Mouse (Mus musculus): ENCODE data around the gene Pon1. TPM values are rescaled to one million over a fixed set of nuclear protein-coding genes. Genes with fewer than 3 reads are reported as not detected.
A peak's percentile ranks its signal among the peaks of the same experiment; 100 is the strongest.

The Pon1 gene
- total RNA-seq, 4 experiments from 2014 or later = not detected

DNA sequence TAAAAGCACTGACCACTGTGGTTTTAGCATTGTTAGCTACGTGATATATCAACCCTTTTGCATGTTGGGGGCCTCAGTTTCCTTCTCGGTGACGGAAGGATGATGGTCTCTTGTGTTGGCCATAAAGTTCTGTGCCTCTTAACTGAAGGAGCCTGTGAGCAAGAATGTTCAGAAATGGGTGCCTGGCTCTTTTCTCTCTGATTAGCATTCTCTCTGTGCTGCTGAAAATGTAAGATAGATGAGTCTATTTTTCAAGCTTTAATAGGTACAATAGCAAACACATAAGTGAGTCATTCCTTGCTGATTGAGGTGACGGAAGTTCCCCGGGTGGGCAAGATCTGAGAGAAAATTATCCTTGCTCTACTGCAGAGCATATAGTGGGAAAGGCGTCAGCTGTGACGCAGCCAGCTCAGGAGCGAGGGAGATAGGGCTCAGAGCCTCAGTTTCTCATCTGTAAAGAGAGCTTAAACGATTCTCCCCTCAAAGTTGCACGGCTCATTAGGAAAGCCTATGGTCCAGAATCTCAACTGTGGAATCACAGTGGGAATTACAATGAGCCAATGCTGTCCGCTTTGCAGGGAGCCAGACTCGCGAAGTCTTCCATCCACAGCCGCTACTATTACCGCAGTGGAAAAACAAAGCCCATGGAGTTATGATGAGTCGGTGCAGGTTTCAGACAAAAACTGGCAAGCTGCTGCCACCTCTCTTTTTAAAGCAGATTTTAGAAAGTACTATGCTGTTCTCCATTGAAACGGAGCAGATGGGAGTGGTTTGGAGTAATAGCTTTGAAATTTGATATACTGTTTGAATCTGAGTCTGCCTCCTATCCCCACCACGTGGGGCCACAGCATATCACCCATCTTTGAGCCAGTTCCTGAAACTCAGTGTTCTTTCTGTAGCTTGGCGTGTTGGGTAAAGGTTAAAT is 15.5 kb downstream of the Pon1 start:
- peak in 1 of 2 experiments; percentile 8 for DNase-seq (ENCODE audit: low spot score in 2 of 2)

DNA sequence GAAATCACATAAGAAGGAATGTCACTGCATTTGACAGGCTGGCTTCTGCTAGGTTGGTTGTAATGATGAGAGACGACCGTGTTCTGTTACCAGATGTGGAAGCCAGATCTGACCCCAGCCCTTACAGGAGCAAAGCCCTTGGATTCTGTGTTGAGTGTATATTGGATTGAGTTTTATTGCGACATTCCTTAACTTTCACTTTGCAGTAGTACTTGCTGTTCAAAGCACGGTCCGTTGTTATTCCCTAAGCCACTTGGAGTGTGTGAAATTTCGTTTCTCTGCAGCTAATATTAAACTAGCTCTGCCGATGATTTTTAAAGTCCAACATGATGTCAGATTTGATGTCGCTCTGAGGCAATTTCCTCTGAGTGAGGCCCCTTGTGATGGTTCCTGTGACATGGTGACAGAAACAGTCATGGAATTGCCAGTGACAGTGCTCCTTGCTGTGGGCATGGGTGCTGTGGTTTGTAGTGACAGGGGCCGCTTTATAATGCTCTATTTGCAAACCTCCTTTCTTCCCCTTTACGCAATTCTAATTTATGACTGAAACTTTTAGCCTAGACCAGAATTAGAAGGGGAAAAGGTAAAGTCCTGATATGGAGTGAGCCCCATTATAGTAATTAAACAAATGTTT is 19.4 kb downstream of the Pon1 start:
- no peak for DNase-seq (ENCODE audit: low spot score in 2 of 2)

GRCm38 (mm10) chr6:5172571-5172970 is 21.2 kb downstream of the Pon1 start:
- no peak for DNase-seq (ENCODE audit: low spot score in 2 of 2)

DNA sequence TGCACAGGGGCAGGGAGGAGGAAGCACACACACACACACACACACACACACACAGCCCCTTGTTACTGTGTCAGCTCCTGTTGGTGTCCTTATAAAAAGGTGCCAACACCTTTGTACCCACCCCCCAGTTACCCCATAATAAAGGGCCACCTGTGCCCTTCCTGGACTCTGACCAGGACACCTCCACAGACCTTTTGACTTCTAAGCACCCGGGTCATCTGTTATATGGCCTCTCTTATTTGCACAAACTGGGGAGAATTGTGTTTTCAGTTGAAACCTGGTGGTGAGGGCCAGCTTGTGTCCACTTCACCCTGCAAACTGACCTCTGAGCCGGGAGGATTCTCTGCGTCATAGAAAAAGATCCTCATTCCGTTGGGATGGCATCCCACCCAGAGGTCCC is 22.3 kb downstream of the Pon1 start:
- no peak for DNase-seq (ENCODE audit: low spot score in 2 of 2)

DNA sequence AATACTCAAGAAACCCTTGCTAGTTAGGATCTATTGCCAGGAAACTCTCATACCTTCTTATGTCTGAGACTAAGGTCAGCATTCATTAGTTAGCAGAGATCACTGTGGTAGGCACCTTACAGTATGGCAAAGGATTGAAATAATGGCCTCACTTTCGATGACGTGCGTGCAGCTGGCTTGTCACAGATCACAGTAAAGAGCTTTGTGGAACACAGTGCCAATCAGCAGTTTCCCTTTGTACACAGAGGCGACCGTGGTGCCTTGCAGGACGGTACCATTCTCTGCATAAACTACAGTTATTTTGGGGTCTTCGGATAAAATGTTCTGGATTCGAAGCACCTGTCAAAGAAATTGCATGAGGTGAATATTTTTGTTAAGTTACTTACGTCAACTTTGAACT is 25.6 kb downstream of the Pon1 start:
- no peak for DNase-seq (ENCODE audit: low spot score in 2 of 2)

- no peak for DNase-seq (ENCODE audit: low spot score in 2 of 2)
Observed at GRCm38 (mm10) chr6:5167051-5167677, 26.6 kb downstream of the Pon1 start.

DNA sequence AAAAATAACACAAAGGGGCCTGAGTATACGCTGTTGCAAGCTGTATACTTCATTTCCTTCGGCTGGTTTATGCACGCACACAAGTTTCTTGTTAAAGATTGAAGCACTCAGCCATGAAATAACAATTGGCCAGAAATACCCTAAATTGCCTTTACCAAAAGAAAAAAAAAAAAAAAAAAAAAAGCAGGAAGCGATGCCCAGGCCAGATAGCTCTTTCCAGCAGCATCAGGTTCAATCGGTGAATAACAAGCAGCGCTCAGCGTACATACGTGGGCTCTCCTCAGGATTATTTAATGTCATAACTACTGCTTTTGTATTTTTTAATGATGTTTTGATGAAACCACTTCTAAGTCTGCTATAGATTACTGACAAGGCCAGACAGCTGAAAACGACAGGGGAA is 28.9 kb downstream of the Pon1 start:
- DNase-seq (ENCODE audit: low spot score in 2 of 2) = no peak

- no peak for DNase-seq (ENCODE audit: low spot score in 2 of 2)
Observed at GRCm38 (mm10) chr6:5163507-5164144, 30.1 kb downstream of the Pon1 start.

DNA sequence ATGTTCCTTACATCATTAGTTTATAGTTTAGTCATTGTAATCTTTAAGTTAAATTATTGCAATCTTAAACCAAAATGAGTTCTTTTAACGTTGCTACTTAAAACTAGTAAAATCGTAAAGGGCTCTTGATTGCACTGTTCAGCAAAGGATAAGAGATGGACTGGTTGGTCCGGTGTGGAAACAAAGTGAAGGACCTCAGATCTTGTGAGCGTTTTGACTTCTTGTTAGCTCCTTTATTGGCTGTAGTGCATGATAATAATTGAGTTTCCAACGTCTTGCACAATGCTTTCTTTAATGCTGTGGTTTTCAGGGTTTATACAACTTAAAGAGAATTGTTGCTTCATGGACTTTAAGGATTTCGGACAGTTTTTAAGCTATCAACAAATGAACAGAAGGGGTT is 31.7 kb downstream of the Pon1 start:
- no peak for DNase-seq (ENCODE audit: low spot score in 2 of 2)

DNA sequence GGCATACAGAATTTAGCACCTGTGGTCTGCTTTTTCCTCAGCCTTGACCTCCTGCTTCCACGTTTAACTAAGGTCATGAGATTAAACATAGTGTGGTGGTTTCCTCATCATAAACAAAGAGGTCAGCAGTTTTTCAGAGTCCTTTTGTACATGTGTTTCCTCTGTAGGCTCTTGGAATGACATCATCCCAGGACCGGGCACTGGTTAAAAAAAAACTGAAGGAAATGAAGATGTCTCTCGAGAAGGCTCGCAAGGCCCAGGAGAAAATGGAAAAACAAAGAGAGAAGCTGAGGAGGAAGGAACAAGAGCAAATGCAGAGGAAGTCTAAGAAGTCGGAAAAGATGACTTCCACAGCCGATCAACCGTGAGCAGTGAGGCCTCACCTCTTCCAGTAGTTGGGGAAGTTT is 34.4 kb downstream of the Pon1 start:
- DNase-seq (ENCODE audit: low spot score in 2 of 2) = no peak

GRCm38 (mm10) chr6:5156541-5157425 is 37.0 kb downstream of the Pon1 start:
- DNase-seq (ENCODE audit: low spot score in 2 of 2) = no peak

DNA sequence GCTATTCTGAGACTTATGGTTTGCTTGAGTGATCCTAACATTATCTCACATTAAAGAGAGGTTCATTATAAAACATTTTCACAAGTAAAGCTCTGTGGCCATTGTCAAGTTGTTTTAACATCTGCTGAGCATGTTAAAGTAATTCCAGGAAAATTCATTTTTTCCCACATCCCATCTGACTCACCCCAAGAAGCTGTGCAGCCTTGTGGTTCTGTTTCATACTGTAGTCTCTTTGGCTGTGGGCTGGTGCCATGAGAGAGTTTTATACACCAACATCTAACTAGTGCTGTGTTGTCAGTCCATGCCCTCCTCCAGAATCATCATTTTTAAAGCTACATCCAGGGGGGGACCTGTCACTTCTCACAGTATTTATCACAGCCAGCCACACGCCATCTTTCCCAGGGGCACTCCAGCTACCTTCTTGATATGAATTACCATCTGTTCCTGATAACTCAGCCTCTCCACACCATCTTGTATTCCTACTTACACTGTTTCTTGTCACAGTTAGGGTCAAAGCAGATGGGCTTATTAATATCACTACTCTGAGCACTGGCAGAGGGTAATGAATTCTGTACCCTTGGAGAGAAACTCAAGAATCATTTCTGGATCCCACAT is 38.3 kb downstream of the Pon1 start:
- DNase-seq (ENCODE audit: low spot score in 2 of 2) = no peak

DNA sequence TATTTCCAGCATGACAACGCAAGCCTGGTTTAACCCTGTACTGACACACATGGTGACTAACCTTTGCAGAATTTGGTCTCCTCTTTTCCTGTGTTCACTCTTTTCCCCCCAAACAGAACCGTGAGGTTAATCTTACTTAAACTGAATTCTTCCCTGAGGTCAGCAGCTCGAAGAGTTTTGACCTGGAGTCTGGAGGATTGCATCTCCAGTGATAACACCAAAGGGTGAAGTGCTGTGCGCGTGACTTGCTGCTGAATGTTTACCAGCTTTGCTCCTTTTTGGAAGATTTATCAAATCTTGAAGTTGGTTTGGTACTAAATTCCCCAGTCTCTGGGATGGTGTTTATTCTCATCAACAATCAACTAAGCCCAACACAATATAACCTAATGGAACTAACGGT is 39.0 kb downstream of the Pon1 start:
- no peak for DNase-seq (ENCODE audit: low spot score in 2 of 2)

GRCm38 (mm10) chr6:5152185-5152584 is 41.6 kb downstream of the Pon1 start:
- no peak for DNase-seq (ENCODE audit: low spot score in 2 of 2)

GRCm38 (mm10) chr6:5151171-5151570 is 42.6 kb downstream of the Pon1 start:
- no peak for DNase-seq (ENCODE audit: low spot score in 2 of 2)

DNA sequence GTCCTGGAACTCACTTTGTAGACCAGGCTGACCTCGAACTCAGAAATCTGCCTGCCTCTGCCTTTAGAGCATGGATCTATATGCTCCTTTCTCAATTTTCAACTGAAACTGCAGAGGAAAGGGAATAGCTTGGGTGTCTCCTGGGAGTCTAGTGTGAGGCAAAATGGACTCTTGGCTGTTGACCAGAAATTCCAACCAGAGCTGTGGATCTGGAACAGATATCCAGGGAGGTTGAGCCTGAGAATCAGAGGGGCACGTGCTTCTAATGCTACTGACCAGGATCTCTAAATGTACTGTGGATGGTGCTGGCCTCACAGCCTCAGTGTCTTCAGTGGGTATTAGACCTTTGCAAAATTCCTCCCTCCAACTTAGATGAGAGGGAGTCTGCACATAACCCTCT is 43.8 kb downstream of the Pon1 start:
- no peak for DNase-seq (ENCODE audit: low spot score in 2 of 2)

DNA sequence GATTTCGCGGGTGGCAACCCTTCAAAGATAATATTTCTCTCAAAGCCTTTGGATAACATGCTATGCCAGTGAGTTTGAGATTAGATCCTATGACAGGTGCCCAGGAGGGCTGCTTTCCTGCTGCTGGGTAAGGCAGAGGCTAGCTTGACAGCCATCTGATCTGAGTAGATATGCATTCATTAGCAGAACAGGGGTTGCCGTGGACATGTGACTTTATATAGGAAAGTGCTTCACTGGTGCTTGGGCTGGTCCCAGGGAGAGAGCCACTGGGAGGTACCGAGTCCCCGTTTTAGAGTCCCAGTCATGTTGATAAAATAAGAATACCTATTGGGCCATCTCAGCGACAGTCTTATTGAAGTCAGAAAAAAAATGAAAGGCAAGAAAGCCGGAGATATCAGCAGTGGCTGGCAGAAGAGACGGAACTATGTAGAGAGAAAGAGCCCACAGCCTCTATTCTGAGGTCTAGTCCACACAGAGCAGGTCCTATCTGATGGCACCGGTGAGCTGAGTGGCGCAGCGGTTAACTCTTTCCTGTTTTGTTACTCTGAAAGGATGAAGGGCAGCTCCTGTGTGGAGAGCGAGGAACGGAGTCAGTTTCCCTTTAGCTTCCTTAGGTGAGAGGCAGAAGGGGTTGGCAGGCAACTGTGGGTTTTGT is 46.1 kb downstream of the Pon1 start:
- DNase-seq (ENCODE audit: low spot score in 2 of 2) = no peak

- no peak for DNase-seq (ENCODE audit: low spot score in 2 of 2)
Observed at GRCm38 (mm10) chr6:5139666-5140065, 54.1 kb downstream of the Pon1 start.

GRCm38 (mm10) chr6:5138875-5139631 is 54.7 kb downstream of the Pon1 start:
- no peak for DNase-seq (ENCODE audit: low spot score in 2 of 2)
